Comparison of ENCODE assay signal across 11 mouse cellular contexts in genomic region chr1:78567421-78567820, GRCm38 (mm10). TPM values are rescaled to one million over a fixed set of nuclear protein-coding genes. Genes with fewer than 3 reads are reported as not detected.
DNase-seq lines count a peak whose midpoint lies in the region; ATAC-seq and TF ChIP-seq lines count a peak whose summit lies in the region.
"Had no signal": no experiment of that assay in that cellular context is flagged by ENCODE, and none has a peak within 500 bp of the region (broad histone marks: within the 10 kb centered on the region; RNA-seq: fewer than 3 reads in every experiment).

No protein-coding gene starts in this region.

- peak; percentile 13 for DNase-seq in embryo, embryonic 10.5 days (ENCODE audit: low spot score)
- DNase-seq in embryo, embryonic 10 days (ENCODE audit: low spot score): no peak
- no peak for DNase-seq in hindbrain, embryonic 10.5 days (ENCODE audit: low spot score)
- peak; percentile 17 for DNase-seq in embryonic facial prominence, embryonic 10.5 days (ENCODE audit: low spot score)
- DNase-seq in right cerebral cortex, adult 18-20 months: no peak
- no peak for DNase-seq in kidney, adult 8-10 months
- DNase-seq: thymus, adult 18-20 months had no signal

- no peak for TF ChIP-seq POLR2A in myocyte (IDR thresholded peaks at IDR 0.05; ENCODE audit: insufficient read length, low read depth)

- no peak overlapping the region for H3K4me3 ChIP-seq in hindbrain, embryonic 10.5 days
- no peak overlapping the region for H3K4me3 ChIP-seq in hindbrain, embryonic 16.5 days (ENCODE audit: low read length)
- no peak overlapping the region for H3K4me3 ChIP-seq in embryonic facial prominence, embryonic 10.5 days
- H3K4me3 ChIP-seq in myocyte: no peak overlapping the region
- H3K4me3 ChIP-seq: midbrain, embryonic 12.5 days had no signal

- H3K27ac ChIP-seq in hindbrain, embryonic 10.5 days: peak overlapping the region; percentile 50; the same call in 1 of the 2 replicates
- H3K27ac ChIP-seq in hindbrain, embryonic 16.5 days (ENCODE audit: low read depth, low read length): no peak overlapping the region
- peak overlapping the region; percentile 76 for H3K27ac ChIP-seq in embryonic facial prominence, embryonic 10.5 days (replicated peaks)
- H3K27ac ChIP-seq: liver, embryonic 14.5 days; midbrain, embryonic 12.5 days had no signal

- 35% methylated on average over 6 of the region's 6 CpGs for WGBS in hindbrain, embryonic 10.5 days
- WGBS in hindbrain, embryonic 16.5 days: 44% methylated on average over 6 of the region's 6 CpGs
- WGBS in embryonic facial prominence, embryonic 10.5 days: 15% methylated on average over 6 of the region's 6 CpGs

- H3K36me3 ChIP-seq in hindbrain, embryonic 10.5 days: no peaks in the 10 kb centered on the region
- no peaks in the 10 kb centered on the region for H3K36me3 ChIP-seq in hindbrain, embryonic 16.5 days (ENCODE audit: control insufficient read depth, insufficient read depth, low read length)
- no peaks in the 10 kb centered on the region for H3K36me3 ChIP-seq in embryonic facial prominence, embryonic 10.5 days (replicated peaks)
- no peaks in the 10 kb centered on the region for H3K36me3 ChIP-seq in myocyte (ENCODE audit: control insufficient read depth, insufficient read depth)
- H3K36me3 ChIP-seq: midbrain, embryonic 12.5 days had no signal

- H3ac ChIP-seq in myocyte (ENCODE audit: control insufficient read depth, insufficient read length): no peak overlapping the region

- H3K27me3 ChIP-seq in hindbrain, embryonic 10.5 days (ENCODE audit: insufficient read depth, poor library complexity, severe bottlenecking): no peaks in the 10 kb centered on the region
- H3K27me3 ChIP-seq in hindbrain, embryonic 16.5 days (replicated peaks; ENCODE audit: control insufficient read depth, insufficient read depth, low read length): no peaks in the 10 kb centered on the region
- no peaks in the 10 kb centered on the region for H3K27me3 ChIP-seq in embryonic facial prominence, embryonic 10.5 days (replicated peaks; ENCODE audit: low read depth, poor library complexity, severe bottlenecking)
- H3K27me3 ChIP-seq in myocyte (ENCODE audit: control insufficient read depth, insufficient read depth, insufficient read length): no peaks in the 10 kb centered on the region

- no peak overlapping the region for H3K4me2 ChIP-seq in hindbrain, embryonic 16.5 days (ENCODE audit: low read length)
- H3K4me2 ChIP-seq in myocyte (ENCODE audit: low read depth): peak overlapping the region; percentile 50
- H3K4me2 ChIP-seq: midbrain, embryonic 12.5 days had no signal

- no peak overlapping the region for H3K9ac ChIP-seq in hindbrain, embryonic 16.5 days (ENCODE audit: low read depth, low read length)
- H3K9ac ChIP-seq: liver, embryonic 14.5 days; midbrain, embryonic 12.5 days had no signal

- H3K9me3 ChIP-seq in hindbrain, embryonic 10.5 days: peaks cover 6% of the 10 kb centered on the region; the same call in 1 of the 2 replicates
- H3K9me3 ChIP-seq in hindbrain, embryonic 16.5 days (ENCODE audit: control insufficient read depth, low read length): peaks cover 6% of the 10 kb centered on the region
- H3K9me3 ChIP-seq in embryonic facial prominence, embryonic 10.5 days: peaks cover 12% of the 10 kb centered on the region; the same call in 1 of the 2 replicates

- H3K79me2 ChIP-seq in myocyte (ENCODE audit: control insufficient read depth, insufficient read depth): no peaks in the 10 kb centered on the region

- peaks cover 8% of the 10 kb centered on the region for H3K4me1 ChIP-seq in hindbrain, embryonic 10.5 days (replicated peaks)
- H3K4me1 ChIP-seq in hindbrain, embryonic 16.5 days (ENCODE audit: control insufficient read depth, insufficient read depth, low read depth, low read length): no peaks in the 10 kb centered on the region; the same call in 1 of the 2 replicates
- H3K4me1 ChIP-seq in embryonic facial prominence, embryonic 10.5 days: peaks cover 24% of the 10 kb centered on the region
- H3K4me1 ChIP-seq: midbrain, embryonic 12.5 days had no signal

- no peak for ATAC-seq in hindbrain, embryonic 16.5 days

TF ChIP-seq in myocyte, 11 proteins besides CTCF, POLR2A, EP300 and RAD21:
- TF ChIP-seq TCF12 (IDR thresholded peaks at IDR 0.05; ENCODE audit: insufficient read depth, poor library complexity, severe bottlenecking) (no peak), MYOG (IDR thresholded peaks at IDR 0.05; ENCODE audit: control insufficient read depth in 1 of 3, insufficient read depth in 1 of 3, insufficient read length in 2 of 3, low read depth in 2 of 3) (no peak), REST (IDR thresholded peaks at IDR 0.05; ENCODE audit: insufficient read depth, insufficient read length) (no peak), POLR2AphosphoS2 (IDR thresholded peaks at IDR 0.05; ENCODE audit: insufficient read length, low read depth) (no peak), CEBPB (IDR thresholded peaks at IDR 0.05; ENCODE audit: insufficient read depth, poor library complexity, severe bottlenecking) (no peak), TCF3 (IDR thresholded peaks at IDR 0.05; ENCODE audit: insufficient read length, low read depth) (no peak)

RNA-seq across cellular contexts. Expression of gene BC035947, which starts 55.5 kb away (rescaled TPM):
- polyA plus RNA-seq in hindbrain, embryonic 10.5 days (2016; fragmentation: Nextera tagmentation; extraction: Ambion mirVana): 0.35 and 0.39 TPM in 2 replicates
- polyA plus RNA-seq in hindbrain, embryonic 16.5 days (2015; fragmentation: Nextera tagmentation; extraction: Ambion mirVana): 1.1 and 1.2 TPM in 2 replicates
- polyA plus RNA-seq in embryonic facial prominence, embryonic 10.5 days (2016; fragmentation: Nextera tagmentation; extraction: Ambion mirVana): 0.20 and 0.54 TPM in 2 replicates
- polyA plus RNA-seq in myocyte (2012; fragmentation: generic; extraction: Trizol): not detected

RNA-seq across cellular contexts. Expression of gene Mogat1, which starts 56.6 kb away (rescaled TPM):
- 1.0 TPM in 1 of 2 replicates, not detected in the other for polyA plus RNA-seq in hindbrain, embryonic 10.5 days (2016; fragmentation: Nextera tagmentation; extraction: Ambion mirVana)
- polyA plus RNA-seq in hindbrain, embryonic 16.5 days (2015; fragmentation: Nextera tagmentation; extraction: Ambion mirVana): 0.51 and 0.77 TPM in 2 replicates
- 0.45 and 0.91 TPM in 2 replicates for polyA plus RNA-seq in embryonic facial prominence, embryonic 10.5 days (2016; fragmentation: Nextera tagmentation; extraction: Ambion mirVana)
- not detected for polyA plus RNA-seq in myocyte (2012; fragmentation: generic; extraction: Trizol)
- polyA plus RNA-seq: midbrain, embryonic 12.5 days had no signal

Comparison
In these comparisons a context has a peak if more than half of its experiments do, and no peak if none do; other contexts are left out.
1. DNase-seq: peak in embryo, embryonic 10.5 days (single experiment) and embryonic facial prominence, embryonic 10.5 days (single experiment); none in embryo, embryonic 10 days (single experiment), hindbrain, embryonic 10.5 days (single experiment), right cerebral cortex, adult 18-20 months (single experiment) and kidney, adult 8-10 months (0 of 2).